Mouse (Mus musculus) adrenal gland (tissue): Measurements from ENCODE around the gene Sec61a1.

Source experiments
- intact Hi-C: fragments of 180-260 bp; cut with DNase I; formaldehyde crosslinking; loops from one replicate; pipeline ENCODE4 v1.15.1; 2025
- long read RNA-seq, 2 experiments: library from polyadenylated mRNA; unstranded; transcript quantifications; one replicate each; pipeline ENCODE4 v2.0.0; 2020; ENCODE audit warnings: borderline replicate concordance in 1 of 2; ENCODE audit not compliant: insufficient replicate concordance in 1 of 2

Gene Sec61a1
- long read RNA-seq, experiment 1, transcript Sec61a1-204 (5 exons, 935 nt) = minor isoform, 8 of 65 reads
- long read RNA-seq, experiment 1, transcript Sec61a1-201 (12 exons, 3,172 nt) = major isoform, 40 of 65 reads
- long read RNA-seq, experiment 1, partial matches to known transcripts = 0 of 65 reads
- long read RNA-seq, experiment 1, other reads (novel, unspliced or antisense) = 17 of 65 reads
- long read RNA-seq, experiment 2, transcript Sec61a1-204 (5 exons, 935 nt) = minor isoform, 18 of 65 reads
- long read RNA-seq, experiment 2, transcript Sec61a1-201 (12 exons, 3,172 nt) = major isoform, 23 of 65 reads
- long read RNA-seq, experiment 2, partial matches to known transcripts = 10 of 65 reads
- long read RNA-seq, experiment 2, other reads (novel, unspliced or antisense) = 11 of 65 reads

DNA sequence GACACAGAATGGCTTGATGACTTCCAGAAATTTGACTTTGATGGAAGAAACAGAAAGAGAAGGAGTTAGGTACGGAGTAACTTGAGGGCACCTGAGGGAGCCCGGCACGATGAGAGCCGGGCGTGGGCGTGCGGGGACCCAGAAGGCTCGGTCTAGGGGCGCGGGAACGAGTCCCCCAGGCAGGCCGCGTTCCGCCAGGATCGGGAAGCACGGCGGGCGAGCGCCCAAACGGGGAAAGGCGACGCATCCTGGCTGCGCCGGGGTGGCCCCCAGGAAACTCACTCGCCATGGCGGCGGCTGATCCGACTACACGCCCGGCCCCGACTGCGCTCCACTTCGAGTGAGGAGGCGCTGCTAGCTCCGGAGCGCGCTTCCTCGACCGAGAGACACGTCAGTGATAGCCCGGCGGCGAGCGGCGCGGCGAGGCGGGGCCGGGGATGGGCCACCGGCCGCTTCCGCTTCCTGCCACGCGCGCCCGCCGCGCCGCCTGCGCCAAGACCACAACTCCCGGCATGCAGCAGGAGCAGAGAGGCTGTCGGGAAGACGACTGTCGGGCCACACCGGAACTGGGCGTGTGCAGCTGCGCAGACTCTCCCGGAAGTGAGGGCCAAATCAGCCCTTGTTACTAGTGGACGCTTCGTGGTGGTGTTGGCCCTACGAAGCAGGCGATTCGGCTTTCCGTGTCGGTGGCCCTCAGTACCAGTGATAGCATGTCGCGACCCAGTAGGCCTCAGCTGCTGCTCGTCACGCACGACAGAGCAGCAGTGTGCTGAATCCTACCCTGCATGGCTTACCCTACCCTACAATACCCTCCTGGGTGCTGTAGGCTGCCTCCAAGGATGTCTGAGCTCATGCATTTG is at the start of gene Sec61a1:
TSS of gene Sec61a1 (minus strand) at position 502 of the 860 bp plus-strand sequence.
- intact Hi-C loops = no loop called here

DNA sequence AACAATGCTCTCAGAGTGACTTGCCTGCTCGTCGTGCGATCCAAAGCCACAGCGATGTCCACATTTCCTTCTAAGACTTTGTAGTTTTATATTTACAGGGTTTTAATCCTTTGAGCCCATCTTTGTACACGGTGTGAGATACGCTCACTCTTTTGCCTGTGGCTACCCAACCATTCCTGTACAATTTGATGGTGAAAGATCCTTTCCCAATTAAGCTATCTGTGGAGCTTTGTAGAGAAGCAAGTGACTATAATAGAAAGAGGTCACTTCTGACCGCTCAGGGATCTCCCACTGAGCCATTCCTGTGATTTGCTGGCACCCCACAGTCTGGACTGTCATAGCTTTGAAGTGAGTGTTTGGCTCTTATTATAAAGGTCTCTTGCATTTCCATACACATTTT is 48.0 kb upstream of the Sec61a1 start:
- intact Hi-C loops = no loop called here

DNA sequence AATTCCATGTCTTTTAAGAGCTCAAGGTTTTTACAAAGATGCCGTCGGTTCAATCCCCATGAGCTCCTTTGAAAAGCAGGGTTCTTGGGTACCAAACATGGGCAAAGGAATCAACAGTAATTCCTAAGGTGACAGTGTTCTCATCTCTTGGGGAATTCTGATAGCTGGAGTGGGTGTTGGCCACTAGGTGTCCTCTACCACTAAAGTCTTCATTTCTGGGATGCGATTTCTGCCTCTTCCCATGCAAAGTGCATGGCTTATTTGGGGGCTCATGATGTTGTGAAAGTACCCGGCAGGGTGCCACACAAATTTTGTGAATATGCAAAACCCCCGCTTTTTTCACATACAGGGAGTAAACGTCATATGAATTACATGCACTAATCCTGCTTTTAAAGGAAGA is 46.3 kb upstream of the Sec61a1 start:
- intact Hi-C loops = no loop called here

DNA sequence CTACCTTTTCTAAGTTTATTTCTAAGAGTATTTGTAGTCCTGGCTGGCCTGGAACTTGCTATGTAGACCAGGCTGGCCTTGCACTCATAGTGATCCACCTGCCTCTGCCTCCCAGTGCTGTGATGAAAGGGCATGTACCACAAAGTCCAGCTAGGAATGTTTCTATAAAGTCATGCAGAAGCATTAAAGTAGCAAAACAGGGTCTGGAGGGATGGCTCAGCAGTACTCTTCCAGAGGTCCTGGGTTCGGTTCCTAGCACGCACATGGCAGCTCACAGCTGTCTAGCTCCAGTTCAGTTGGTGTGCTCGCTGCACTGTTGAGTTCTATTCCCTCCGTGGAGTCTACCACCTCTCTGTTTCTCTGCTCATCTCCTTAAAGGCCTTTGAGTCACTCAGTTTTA is 41.5 kb upstream of the Sec61a1 start:
- intact Hi-C loops = loop anchor here (5.0 kb wide), 1 partner anchor 272 kb away; no protein-coding TSS in a partner anchor

DNA sequence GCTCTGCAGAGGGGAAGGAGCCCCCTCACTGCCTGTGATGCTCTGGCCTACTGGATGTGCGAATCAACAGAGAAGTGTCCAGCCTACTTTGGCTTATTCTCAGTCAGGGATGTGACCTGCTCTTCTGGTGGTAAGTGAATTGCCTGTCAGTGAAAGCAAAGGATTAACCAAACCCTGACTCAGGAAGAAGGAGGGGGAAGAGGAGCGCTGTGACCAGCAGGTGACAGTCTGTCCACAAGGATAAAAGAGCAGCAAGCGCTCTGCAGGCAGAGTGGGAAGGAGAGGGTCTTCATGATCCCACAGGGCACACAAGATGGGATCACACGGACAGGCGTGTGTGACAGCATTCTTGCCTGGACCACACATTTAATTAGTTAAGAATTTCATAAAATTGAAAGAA is 41.0 kb upstream of the Sec61a1 start:
- intact Hi-C loops = loop anchor here (5.0 kb wide), 1 partner anchor 273 kb away; no protein-coding TSS in a partner anchor

DNA sequence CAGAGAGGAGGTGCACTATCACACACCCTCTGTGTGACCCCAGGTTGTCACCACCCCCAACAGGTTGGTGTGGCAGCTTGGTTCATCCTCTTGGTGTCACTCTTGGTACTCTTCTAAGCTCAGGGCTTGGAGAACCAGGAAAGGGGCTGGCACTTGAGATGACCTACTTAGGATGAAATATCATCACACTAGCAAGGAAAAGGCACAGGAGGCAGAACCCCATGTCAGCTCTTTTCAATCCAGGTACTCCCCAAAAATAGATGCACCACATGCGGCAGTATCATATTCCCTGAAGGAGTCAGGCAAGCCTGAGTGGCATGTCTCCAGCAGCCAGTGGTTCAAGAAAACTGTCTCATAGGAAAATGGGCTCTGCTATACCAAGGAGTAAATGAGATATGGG is 39.4 kb upstream of the Sec61a1 start:
- intact Hi-C loops = no loop called here

DNA sequence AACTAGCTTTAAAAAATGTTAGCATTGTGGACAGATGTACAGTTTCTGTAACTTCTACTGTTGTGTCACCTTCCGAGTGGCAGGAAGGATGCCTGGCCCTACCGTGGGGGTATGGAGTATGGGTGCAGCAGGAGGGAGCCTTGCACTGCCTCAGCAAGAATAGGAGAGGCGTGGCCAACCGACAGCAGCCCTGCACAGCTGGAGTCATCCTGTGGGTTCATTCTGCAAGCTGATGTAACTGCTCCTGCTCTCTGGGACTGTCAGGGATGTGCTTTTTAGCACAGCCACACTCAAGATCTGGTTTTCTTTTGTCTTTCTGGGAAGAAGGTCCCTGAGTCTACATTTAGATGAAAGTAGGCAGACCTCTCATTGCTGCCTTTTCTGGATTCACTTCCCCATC is 38.8 kb upstream of the Sec61a1 start:
- intact Hi-C loops = no loop called here

DNA sequence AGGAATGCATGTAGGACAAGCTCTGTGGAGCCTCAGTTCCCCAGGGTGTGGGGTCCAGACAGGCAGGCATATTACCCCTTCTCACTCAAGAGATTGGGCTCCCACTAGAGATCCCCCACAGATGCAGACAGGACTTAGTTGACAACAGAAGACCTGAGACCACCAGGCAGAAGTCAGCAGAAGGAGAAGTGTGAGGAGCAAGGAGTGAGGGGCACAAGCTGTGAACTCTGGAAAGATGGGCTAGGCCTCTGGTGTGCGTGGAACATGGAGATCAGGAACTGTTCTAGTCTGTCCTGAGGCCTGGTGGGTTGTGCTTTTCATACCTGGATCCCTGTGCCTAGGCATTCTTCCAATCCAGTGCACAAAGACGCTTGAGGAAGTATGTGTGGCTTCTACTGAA is 31.2 kb upstream of the Sec61a1 start:
- intact Hi-C loops = loop anchor here (5.0 kb wide), 1 partner anchor 307 kb away; no protein-coding TSS in a partner anchor

DNA sequence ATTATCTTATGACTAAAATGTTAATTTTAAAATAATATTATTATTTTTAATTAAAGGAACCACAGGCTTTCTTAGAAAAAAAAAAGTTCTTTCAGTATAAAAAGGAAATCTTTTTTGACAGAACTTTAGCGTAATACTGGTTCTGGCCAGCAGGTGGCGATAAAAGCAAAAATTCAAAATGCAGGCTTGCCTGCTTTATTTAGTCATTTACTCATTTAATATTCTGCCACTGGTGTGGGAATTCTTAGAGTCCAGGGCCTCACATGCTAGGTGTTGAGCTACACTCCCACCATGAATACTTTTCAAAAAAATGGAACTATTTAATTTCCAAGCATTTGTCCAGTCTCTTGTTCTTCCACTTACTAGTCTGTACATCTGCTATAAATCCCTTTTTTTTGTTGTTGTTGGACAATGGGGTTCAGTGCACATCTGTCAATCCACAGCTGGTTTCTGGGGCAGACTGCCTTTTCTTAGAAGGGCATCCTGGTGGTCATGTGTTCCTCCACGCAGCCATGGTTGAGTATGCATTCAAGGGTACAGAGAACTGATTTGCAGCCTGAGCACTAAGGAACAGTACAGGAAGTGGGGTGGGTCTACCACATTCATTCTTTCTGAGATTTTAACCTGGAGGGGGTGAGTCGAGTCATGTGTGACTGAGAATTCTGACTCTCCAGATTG is 30.6 kb upstream of the Sec61a1 start:
- intact Hi-C loops = loop anchor here (5.0 kb wide), 1 partner anchor 308 kb away; no protein-coding TSS in a partner anchor

DNA sequence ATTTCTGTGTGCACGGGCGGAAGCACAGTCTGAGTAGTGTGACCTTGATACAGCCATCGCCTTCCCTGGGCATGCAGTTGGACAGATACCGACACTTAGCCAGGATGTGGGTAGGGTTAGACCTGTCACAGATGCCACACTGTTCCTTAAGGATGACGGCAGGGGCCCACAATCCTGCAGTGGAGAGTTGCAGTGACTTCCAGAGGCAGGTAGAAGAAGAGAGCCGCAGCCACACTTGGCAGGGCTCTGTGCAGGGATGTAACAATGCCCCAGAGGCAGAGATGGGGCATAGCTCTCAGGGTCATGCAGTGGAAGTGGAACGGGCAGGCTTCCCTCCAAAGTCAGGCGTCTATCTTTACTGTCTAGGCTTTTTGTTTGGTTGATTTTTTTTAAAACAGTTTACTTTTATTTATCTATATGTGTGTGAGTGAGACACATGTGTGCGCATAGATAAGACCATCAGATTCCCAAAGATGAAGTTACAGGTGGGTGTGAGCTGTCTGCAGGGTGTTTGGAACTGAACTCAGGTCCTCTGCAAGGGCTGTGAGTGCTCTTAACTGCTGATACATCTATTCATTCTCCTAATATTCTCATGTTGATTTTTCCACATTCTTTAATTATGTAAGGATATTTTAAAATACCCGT is 29.8 kb upstream of the Sec61a1 start:
- intact Hi-C loops = loop anchor here (5.0 kb wide), 1 partner anchor 309 kb away; no protein-coding TSS in a partner anchor

DNA sequence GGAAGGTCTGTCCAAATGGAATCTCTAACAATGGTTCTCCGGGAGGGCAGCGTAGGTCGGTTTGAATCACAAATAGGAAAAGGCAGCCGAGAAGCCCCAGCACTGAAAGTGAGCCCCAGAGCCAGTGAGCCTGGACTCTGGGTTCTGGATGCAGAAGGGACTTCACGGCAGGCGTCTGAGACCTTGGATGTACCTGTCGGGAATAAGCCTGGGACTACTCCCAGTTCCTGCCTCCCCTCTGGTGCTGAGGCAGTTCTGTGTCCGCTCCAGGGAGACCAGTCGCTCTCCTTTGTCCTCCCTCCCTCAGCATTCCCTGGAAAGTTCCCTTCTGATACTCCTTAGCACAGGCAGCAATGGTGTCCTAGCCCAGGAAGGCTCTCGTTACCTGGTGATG is 26.7 kb upstream of the Sec61a1 start:
- intact Hi-C loops = loop anchor here (5.0 kb wide), 1 partner anchor 312 kb away; no protein-coding TSS in a partner anchor

DNA sequence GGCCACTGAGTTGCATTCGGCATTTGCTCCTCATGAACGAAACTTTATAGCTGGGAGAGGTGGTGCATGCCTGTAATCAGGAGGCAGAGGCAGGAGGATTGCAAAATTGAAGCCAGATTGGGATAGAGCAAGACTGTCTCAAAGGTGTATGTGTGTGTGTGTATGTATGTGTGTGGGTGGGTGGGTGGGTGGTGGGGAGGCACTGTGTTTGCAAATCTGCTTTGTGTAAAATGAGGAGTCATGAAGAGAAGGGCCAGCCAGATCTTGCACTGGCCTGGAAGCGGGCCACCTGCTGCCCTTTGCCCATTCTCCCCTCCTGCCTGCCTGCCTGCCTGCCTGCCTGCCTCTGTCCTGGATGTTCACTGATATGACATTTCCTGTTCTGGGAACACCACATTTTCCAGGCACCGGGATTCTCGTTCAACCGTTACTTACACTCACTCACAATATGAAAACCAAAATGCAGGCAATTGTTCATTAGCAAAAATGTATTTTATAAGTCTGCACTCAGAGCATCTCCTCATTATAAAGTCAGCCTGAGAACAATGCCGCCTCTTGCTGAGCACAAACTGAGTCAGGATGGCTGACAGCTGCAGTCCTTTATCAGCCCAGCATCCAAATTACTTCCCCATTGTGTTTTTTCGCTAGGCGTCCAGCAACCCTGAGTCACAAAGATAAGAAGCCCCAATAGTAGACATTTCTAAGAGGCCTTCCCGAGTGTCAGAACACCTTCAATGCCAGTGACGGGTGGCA is 26.1 kb upstream of the Sec61a1 start:
- intact Hi-C loops = loop anchor here (5.0 kb wide), 1 partner anchor 312 kb away; no protein-coding TSS in a partner anchor

DNA sequence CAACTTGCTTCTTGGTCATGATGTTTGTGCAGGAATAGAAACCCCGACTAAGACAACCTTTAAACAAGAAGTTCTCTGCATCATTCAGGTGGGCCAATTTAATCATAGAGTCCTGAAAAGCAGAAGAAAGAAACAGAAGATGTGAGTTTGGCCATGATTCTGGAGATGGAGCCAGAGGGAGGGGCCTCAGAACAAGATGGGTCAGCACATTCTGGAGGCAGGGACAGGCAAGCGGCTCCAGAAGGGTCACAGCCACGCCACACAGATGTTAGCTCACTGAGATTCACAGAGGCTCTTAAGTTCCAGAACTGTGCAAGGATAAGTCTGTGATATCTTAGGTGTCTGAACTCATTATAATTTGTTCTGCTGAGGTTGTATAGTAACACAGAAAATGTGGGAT is 25.5 kb upstream of the Sec61a1 start:
- intact Hi-C loops = no loop called here

DNA sequence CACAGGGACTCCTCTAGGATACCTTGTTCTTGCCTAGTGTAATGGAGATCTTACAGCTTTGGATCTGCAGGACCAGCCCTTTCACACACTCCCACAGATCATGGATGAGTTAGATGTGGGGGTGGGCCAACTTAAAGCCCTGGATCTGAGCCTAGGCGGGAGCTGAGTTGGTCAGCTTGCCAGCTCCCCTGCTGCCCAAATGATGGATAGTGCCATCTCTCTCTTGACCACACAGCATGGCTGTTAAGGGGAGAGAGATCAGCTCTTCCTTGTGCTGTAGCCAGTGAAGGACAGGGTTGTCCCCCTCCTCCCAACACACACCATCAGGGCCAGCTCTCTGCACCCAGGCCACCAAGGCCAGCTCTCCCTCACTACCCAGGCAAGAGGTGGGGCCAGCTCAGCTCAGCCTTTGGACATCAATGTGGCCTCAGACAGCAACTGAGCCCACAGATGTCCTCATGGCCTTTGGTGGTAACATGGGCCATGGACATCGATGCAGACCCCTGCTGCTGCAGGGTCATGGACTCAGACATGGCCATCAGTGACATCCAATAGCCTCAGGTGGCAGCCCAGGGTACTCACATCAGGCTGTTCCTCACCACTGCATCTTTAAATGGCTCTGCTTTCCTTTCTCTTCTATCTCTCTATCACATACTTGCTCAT is 21.5 kb upstream of the Sec61a1 start:
- intact Hi-C loops = no loop called here

DNA sequence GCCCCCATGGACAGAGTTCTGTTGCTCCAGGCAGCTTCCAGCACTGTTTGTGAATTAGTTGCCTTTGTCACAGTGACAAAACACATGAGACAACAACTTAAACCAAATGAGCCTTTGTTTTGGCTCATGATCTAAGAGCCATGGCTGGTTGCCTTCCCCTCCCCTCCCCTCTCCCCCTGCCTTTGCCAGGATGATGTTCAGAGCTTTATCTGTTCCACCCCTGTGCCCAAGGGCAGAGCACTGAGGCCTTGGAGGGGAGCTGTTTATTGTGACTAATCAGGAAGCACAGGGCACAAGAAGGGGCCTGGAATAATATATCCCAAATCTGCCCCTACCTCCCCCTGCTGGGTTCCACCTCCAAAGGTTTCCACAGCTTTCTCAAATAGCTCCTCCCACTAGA is 11.6 kb upstream of the Sec61a1 start:
- intact Hi-C loops = no loop called here

DNA sequence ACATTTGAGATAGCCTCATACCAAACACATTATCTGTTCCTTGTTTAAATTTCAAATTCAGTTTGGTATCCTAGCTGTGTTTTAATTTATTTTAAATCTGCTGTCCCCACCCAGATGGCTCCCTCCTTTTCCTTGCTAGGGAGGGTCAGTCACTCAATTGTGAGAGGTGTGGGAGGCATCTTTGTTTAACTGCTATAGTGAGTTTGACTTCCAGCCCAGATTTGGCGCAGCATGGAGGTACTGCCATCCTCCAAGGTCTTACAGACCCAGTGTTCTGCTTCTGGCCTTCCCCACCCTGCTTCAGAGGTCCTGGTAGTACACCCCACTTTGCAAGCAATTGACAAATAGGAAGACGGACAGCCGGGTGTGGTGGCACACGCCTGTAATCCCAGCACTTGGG is 5.4 kb upstream of the Sec61a1 start:
- intact Hi-C loops = no loop called here

DNA sequence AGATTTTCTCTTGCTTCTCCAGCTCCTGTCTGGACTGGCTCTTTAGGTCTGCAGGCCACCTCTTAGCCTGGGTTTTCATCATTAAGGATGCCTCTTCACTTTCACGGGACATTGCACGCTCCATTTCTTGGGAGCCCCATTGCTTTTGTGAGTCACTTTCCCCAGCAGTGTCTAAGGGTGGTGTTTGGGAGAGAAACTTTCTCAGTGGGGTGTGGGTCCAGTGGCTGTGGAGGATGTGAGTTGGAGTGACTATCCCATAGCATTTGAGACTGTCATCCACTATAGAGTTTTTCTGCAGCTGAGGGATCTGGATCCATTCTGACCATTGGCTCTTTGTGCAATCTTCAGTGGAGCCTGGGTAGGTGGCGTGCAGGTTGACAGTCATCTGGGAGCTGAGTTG is 4.7 kb upstream of the Sec61a1 start:
- intact Hi-C loops = no loop called here

DNA sequence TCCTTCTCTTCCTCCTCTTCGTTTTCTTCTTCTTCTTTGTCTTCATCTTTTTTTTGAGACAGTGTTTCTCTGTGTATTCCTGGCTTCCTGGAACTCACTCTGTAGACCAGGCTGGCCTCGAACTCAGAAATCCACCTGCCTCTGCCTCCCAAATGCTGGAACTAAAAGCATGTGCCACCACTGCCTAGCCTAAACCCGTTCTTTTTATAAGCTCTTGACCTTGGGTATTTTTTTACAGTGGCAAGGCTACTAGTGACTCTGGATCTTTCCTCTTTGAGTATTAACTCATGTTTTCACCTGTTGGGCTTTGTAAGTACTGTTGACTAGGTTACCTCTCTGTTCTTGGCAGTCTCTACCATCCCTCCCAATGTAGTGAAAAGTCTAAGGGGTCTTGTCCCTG is 4.3 kb upstream of the Sec61a1 start:
- intact Hi-C loops = no loop called here

DNA sequence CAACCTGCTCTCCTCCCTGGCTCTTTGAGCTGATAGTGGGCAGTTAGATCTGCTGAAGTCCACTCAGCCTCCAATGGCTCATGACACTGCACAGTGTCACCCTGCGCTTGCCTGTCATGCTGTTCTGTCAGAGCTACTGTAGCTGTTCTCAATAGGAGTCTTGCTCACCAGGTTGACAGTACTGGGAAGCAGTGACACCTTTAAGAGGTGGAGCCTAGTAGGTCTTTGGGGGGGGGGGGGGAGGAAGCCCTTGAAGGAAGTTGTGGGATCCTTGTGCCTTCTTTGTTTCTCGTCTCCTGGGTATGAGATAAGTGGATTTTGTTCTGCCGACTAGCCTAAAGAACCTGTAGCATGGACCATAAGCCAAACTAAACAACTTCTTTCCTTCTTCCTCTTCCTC is 3.9 kb upstream of the Sec61a1 start:
- intact Hi-C loops = no loop called here

DNA sequence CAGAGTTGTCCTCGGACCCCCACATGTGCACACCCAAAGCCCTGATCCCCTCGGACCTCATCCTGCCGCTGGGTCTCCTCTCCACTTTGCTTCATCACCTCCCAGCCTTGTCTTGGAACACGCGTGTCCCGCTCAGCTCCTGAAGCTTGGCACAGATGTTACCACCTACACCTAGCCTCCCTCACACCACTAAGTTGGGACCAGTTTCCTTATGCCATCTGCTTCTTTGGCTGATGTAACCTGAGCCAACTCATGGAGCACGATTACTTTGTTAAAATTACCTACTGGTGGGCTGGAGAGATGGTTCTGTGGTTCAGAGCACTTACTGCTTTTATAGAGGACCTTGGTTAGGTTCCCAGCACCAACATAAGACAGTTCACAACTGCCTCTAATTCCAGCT is 3.1 kb upstream of the Sec61a1 start:
- intact Hi-C loops = no loop called here
